Mouse (Mus musculus) E14TG2a.4 (cell line): ENCODE data around the gene Tmem44.

Experiments
- CTCF ChIP-seq: conservative IDR thresholded peaks from 2 replicates; pipeline ENCODE4 v1.5.1; 2014; ENCODE audit warnings: low read length
- NANOG ChIP-seq: IDR thresholded peaks from 2 replicates; pipeline ENCODE4 v1.6.1; 2014; ENCODE audit warnings: borderline replicate concordance, low read length, mixed read lengths
- POU5F1 ChIP-seq: IDR thresholded peaks from 2 replicates; pipeline ENCODE4 v1.6.1; 2014; ENCODE audit warnings: low read length, borderline replicate concordance

GRCm38 (mm10) chr16:30596959-30597681, 46.5 kb upstream of the Tmem44 start:
- TF ChIP-seq CTCF, result peak; percentile 97
- TF ChIP-seq NANOG, result no peak
- TF ChIP-seq POU5F1, result no peak
